Mouse (Mus musculus) stomach, postnatal 0 days (tissue): ENCODE results near the gene Iqcg.

Experiments
- CTCF ChIP-seq: IDR thresholded peaks from 2 replicates; pipeline ENCODE4 v1.5.1; 2016; ENCODE audit warnings: antibody characterized with exemption, low read depth, mild to moderate bottlenecking, moderate library complexity
- EP300 ChIP-seq: optimal IDR thresholded peaks from 2 replicates; pipeline ENCODE3; 2016; ENCODE audit warnings: antibody characterized with exemption

DNA sequence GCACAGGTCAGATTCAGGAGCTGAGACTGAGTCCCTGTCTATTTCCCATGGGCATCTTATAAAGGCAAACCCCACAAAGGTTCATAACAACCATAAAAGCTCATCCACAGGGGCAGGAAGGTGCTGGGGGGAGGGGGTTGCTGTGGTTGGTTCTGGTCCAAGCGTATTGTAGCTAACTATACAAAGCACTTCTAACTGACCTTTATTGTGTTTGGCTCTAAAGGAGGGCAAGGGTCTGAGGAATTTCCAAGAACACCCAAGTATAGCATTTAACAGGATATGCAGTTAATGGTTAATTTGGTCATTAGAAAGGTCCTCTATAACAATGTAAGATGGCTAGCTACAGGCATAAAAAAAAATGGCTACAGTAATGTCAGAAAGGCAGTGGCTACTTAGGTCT lies 13.3 kb downstream of the Iqcg start:
- TF ChIP-seq CTCF (no peak), EP300 (no peak)
